Mouse (Mus musculus): ENCODE measurements around the gene Fbxw8. TPM values are rescaled to one million over a fixed set of nuclear protein-coding genes. Genes with fewer than 3 reads are reported as not detected.
A peak's percentile ranks its signal among the peaks of the same experiment; 100 is the strongest.

Fbxw8 gene
- total RNA-seq, 2 experiments from 2014 or later = 18.8 to 22.4 TPM

GRCm38 (mm10) chr5:118113043-118113442 is 42.2 kb downstream of the Fbxw8 start:
- no peak for ATAC-seq (replicated peaks; ENCODE audit: poor library complexity, severe bottlenecking)

DNA sequence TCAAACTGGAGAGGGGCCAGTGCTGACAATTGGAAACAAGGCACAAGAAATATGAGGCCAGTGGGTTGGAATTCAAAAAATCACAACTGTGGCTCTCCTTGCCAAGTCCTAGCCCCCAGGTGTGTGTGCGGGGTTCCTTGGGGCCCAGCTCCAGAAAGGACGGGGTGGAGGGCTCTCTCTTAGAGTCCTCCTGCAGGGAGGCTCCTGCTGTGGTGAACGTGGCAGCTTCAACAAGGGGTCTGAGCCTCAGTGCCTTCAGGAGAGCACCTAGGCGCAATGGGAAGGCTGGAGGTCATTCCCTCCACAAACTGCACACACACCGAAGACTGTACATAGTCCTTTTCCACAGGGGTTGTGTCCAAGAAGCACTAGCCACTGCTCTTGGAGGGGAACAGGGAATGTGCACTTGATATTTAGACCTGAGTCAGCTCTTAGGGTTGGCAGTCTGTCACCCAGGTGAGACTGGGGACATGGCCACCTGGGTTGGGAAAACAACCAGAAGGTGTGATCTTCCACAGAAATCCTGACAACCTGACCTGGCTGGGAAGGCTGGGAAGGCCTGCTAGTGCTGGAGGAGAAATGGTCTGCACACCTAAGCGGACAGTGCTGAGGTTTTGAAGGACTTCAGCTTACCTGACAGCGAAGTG is 46.3 kb downstream of the Fbxw8 start:
- ATAC-seq (replicated peaks; ENCODE audit: poor library complexity, severe bottlenecking) = no peak

- no peak for ATAC-seq (replicated peaks; ENCODE audit: poor library complexity, severe bottlenecking)
These were observed 47.0 kb downstream of the Fbxw8 start for GRCm38 (mm10) chr5:118108124-118108793.

DNA sequence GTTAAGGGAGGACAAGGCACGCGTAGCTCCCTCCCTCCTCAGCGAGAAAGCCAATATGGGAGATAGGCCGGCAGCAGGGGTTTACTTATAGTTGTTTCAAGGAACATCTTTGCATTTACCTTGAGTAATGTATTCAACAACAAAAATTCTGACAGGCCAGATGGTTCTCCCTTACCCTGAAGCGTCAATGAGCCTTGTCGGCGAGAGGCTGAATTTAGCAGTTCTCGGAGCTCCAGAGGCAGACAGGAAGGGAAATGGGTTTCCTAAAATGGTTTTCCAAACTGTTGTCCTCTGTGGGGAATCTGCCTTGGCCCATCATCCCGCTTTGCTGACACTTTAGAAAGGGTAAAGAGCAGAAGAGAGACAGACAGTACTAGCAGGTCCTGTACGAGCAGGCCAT is 48.6 kb downstream of the Fbxw8 start:
- no peak for ATAC-seq (replicated peaks; ENCODE audit: poor library complexity, severe bottlenecking)

DNA sequence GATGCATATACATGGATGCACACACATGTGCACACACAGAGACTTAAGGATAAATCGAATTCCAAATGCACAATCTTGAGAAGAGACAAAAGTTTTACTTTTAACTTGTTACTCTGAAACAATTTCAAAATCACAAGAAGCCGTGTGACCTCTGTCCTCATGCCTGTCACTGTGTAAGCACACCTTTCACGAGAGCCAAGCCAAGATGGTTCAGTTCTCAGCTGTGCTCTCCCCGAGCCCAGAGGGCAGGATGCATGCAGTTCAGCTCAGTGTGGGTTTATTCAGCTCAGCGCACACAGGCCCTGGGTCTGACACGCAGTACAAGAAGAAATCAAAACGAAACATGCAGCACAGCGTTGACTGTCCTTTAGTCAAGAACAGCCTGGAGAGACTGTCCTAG is 49.7 kb downstream of the Fbxw8 start:
- no peak for ATAC-seq (replicated peaks; ENCODE audit: poor library complexity, severe bottlenecking)

GRCm38 (mm10) chr5:118099870-118100478 is 55.3 kb downstream of the Fbxw8 start:
- ATAC-seq (replicated peaks; ENCODE audit: poor library complexity, severe bottlenecking) = no peak

DNA sequence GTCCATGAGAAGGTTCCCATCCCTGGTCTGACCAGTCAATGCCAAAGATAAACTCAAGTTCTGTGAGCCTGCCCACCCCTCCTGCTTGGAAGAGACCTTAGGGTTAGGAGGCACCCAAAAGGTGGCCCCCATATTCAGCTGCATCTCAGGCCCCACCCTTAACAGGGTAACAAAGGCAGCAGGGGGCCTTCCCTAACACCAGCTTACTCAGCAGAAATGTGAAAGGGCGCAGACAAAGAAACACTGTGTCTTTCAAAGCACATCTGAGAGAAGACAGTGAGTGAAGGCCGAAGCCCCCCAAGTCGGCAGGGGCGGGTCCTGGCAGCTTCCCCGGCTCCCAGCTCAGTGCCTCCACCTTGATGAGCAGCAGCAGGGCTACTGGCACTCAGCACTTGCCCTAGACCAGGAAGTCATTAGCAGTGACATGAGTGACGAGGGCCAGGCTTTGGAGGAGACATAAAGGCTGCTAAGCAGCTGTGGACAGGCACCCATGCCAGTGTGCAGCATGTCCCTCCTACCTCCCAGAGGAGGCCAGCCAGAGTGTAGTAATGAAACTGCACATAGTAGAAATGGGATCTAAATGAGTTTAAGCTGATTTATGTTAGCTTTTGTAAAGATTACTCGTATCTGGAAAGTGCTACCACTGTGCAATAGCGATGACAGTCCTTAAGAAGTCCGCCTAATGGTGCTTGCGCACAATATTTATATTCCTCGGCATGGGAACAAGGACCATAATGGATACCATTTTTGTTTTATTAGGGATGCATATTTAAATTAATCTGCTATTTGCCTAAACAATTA is 56.0 kb downstream of the Fbxw8 start:
- ATAC-seq (replicated peaks; ENCODE audit: poor library complexity, severe bottlenecking) = no peak

GRCm38 (mm10) chr5:118096317-118096716 is 58.9 kb downstream of the Fbxw8 start:
- ATAC-seq (replicated peaks; ENCODE audit: poor library complexity, severe bottlenecking) = no peak

- ATAC-seq (replicated peaks; ENCODE audit: poor library complexity, severe bottlenecking) = peak; percentile 52
These were observed 59.4 kb downstream of the Fbxw8 start for GRCm38 (mm10) chr5:118095849-118096248.

DNA sequence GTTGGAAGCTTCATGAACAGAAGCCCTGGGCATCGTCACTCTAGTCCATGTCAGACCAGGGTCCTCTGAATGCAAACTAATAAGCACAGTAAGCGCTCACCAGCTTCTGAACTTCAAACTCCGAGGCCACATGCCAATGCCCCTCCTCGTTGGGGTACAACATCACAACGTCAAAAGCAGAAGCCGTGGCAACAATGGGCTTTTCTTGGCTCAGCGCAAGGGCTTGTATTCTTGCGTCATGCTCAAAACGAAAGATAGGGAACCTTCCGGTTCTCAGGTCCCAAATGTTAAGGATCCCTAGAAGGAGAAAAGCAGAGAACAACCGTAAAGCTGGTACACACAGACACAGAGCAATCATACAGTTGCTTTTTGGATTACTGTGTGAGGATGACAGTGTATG is 59.8 kb downstream of the Fbxw8 start:
- peak; percentile 72 for ATAC-seq (replicated peaks; ENCODE audit: poor library complexity, severe bottlenecking)

DNA sequence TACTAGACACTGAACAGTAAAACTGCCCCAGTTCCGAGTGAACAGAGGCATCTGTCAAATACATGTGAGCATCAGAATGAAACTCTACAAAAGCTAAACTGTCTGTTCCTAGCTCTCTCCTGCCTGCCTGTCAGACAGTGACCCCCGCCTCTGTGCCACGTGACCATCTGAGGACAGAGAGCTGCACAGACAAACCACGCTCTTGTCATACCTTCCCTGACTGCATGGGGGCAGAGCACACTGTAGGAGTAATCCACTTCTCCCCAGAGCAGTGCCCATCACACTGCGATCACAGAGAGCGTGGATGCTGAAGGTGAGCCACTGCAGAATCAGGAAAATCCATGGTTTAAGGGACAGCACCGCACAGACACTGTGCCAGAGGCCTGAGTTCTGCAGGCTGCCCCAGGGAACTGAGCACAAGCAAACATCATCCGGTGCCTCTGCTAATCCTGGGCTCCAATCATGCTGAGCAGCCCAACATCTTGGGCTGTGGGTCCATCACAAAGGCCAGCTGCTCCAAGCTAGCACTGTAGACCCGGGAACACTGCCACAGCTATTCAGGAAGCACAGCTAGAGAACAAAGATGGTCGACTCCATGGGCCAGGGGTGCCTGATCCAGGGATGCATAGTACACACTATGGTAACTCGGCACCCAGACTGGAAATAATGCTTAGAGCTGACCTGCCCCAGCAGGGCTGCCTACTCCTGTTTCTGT is 61.8 kb downstream of the Fbxw8 start:
- ATAC-seq (replicated peaks; ENCODE audit: poor library complexity, severe bottlenecking) = no peak

GRCm38 (mm10) chr5:118090837-118091236 is 64.4 kb downstream of the Fbxw8 start:
- no peak for ATAC-seq (replicated peaks; ENCODE audit: poor library complexity, severe bottlenecking)

GRCm38 (mm10) chr5:118090101-118090500 is 65.2 kb downstream of the Fbxw8 start:
- no peak for ATAC-seq (replicated peaks; ENCODE audit: poor library complexity, severe bottlenecking)

DNA sequence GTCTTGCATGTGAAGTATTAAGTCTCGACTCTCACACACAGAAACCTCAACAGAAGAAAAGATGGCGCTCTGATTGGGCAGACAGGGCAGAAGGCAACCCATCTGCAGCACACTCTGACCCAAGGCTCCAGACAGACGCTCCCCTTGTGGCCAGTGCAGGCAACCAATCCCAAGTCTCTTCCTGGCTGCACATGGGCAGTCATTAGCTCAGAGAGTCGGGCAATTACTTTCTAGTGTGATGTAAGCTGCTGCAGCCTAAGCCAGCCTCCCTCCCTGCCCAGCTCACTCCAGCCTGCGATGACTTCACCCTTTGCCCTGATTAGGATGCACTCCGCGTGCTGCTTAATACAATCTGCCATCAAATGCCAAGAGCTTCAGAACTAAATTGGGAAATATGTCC is 66.2 kb downstream of the Fbxw8 start:
- no peak for ATAC-seq (replicated peaks; ENCODE audit: poor library complexity, severe bottlenecking)

GRCm38 (mm10) chr5:118086956-118087355 is 68.3 kb downstream of the Fbxw8 start:
- no peak for ATAC-seq (replicated peaks; ENCODE audit: poor library complexity, severe bottlenecking)

DNA sequence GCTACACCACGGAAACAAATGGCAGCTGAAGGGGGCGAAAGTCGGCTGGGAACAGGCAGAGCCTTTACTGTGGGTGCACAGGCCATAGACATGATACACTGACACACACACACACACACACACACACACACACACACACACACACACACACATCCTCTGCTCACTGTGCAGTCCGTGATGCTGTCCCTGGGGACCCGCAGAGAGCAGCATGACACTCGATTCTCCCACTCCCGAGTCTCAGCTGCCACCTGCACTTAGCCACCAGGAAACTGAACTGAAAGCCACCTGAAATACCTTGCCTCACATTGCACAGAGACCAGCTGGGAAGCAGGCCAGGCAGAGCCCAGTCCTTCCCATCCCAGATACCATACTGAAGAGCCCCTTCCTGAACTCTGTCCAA is 70.0 kb downstream of the Fbxw8 start:
- no peak for ATAC-seq (replicated peaks; ENCODE audit: poor library complexity, severe bottlenecking)

DNA sequence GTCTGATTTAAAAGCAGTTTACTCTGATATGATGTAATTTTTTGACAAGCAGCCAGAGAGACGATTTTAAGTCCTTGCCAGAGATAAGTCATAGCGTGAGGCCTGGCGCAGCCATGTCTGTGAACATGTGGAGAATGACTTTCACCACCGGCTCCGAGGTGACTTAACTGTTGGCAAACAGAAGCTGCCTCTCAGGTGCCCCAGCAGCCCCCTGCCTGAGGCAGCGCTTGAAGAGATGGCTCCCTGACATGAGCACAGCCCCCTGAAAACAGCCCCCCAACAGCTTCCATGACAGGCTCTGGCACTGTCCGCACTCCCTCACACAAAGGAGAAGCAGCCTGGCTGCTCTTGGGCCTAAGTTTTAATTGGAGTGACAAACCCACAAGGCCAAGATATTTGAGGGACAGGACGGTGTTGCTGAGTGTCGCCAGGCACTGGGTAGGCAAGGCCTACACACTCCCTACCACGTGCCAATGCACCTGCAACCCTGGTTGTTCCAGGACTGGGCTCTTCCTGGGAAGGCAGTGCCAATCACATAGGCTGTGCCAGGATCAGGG is 71.0 kb downstream of the Fbxw8 start:
- ATAC-seq (replicated peaks; ENCODE audit: poor library complexity, severe bottlenecking) = no peak

DNA sequence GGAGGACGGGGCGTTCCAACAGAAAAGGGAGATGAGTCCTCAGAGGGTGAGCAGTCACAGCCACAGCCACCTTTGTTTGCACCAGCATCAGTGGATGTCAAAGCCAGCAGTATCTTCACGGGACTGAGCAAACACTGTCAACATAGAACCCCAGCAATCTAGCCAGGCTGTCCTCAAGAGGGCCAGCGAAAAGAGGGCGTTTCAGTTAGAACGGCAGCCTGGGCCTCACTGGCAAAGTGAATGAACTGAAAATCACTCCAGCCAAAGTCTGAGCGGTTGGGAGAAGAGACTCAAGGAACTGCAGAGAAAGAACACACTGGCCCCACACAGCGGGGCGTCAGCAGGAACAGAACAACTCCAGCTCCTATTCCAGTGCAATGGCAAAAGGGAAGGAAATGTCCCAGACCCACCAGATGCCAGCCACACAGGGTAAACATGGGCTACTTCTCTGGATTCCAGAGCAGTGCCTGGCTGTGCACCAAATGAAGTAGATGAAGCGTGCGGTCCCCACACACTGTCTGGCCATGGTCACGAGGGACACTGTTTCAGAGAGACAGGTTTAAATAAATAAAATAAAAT is 72.1 kb downstream of the Fbxw8 start:
- no peak for ATAC-seq (replicated peaks; ENCODE audit: poor library complexity, severe bottlenecking)

DNA sequence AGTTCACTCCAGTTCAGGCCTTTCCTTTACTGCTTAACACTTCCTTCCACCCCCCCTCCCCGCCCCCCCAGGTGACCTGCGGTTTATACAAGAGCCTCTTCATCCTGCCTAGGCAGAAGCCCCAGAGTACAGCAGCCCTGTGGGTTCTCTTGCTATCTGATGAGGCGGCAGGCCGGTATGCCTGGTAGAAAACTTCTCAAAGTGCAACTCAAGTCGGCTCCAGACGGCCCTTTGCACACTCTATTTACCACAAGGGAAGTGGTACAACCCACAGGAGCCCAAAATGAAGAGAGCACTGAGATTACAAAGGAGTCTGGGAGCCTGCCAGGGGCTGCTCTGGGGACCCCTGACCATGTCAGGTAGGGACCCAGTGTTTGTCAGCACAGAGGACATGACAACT is 73.3 kb downstream of the Fbxw8 start:
- peak; percentile 35; the same call in 1 of the 2 replicates for ATAC-seq (replicated peaks; ENCODE audit: poor library complexity, severe bottlenecking)
